Mouse (Mus musculus): ENCODE data around the gene Tmcc2.

DNA sequence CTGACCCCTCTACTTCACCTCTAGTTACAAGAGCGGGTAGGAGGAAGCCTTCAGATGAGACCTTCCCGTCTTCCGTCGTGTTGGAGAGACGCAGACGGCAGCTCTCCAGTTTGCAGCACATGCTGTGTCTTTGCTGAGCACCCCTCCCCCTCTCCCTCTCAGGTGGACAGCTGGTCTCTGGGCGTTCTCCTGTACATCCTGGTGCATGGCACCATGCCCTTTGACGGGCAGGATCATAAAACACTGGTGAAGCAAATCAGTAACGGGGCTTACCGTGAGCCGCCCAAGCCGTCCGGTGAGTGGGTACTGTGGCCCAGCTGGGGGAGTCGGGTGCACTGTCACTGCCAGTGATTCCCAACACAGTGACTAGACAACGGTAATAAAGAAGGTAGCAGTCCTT, 60.7 kb downstream of the Tmcc2 start:
- no peak for TF ChIP-seq CTCF (conservative IDR thresholded peaks at IDR 0.05 in 1 of 2, IDR thresholded peaks at IDR 0.05 in 1 of 2; ENCODE audit: low read depth in 2 of 2, low read length in 2 of 2)
- no peak for TF ChIP-seq POLR2A (IDR thresholded peaks at IDR 0.05; ENCODE audit: low read depth, low read length)
- no peak for TF ChIP-seq NELFE (IDR thresholded peaks at IDR 0.05; ENCODE audit: low read depth, low read length)
- no peak for TF ChIP-seq SIN3A (IDR thresholded peaks at IDR 0.05; ENCODE audit: low read length)
- no peak for TF ChIP-seq RAD21 (IDR thresholded peaks at IDR 0.05; ENCODE audit: low read depth, low read length)
- TF ChIP-seq MAX (IDR thresholded peaks at IDR 0.05; ENCODE audit: low read length): no peak
- no peak for TF ChIP-seq ETS1 (conservative IDR thresholded peaks at IDR 0.05; ENCODE audit: low read depth, low read length)
- TF ChIP-seq JUN (IDR thresholded peaks at IDR 0.05; ENCODE audit: insufficient read depth, low read depth, low read length): no peak
- TF ChIP-seq CHD2 (IDR thresholded peaks at IDR 0.05; ENCODE audit: low read length): no peak
- TF ChIP-seq EP300 (IDR thresholded peaks at IDR 0.05; ENCODE audit: low read length): no peak
- no peak for TF ChIP-seq ZC3H11A (IDR thresholded peaks at IDR 0.05; ENCODE audit: low read depth, low read length)
- TF ChIP-seq POLR2AphosphoS2 (IDR thresholded peaks at IDR 0.05; ENCODE audit: low read depth, low read length): no peak
- TF ChIP-seq HCFC1 (IDR thresholded peaks at IDR 0.05; ENCODE audit: low read depth, low read length): no peak
- no peak for TF ChIP-seq ZKSCAN1 (IDR thresholded peaks at IDR 0.05; ENCODE audit: borderline replicate concordance, low read depth, low read length)

Data from CH12.LX (cell line).